Mouse (Mus musculus): ENCODE measurements at regions not wholly inside any gene's neighbourhood (a gene's known extent, or its start where the extent isn't known, plus 50 kb on each side); places are given as distances from the start of the nearest gene placed in this dataset.

DNA sequence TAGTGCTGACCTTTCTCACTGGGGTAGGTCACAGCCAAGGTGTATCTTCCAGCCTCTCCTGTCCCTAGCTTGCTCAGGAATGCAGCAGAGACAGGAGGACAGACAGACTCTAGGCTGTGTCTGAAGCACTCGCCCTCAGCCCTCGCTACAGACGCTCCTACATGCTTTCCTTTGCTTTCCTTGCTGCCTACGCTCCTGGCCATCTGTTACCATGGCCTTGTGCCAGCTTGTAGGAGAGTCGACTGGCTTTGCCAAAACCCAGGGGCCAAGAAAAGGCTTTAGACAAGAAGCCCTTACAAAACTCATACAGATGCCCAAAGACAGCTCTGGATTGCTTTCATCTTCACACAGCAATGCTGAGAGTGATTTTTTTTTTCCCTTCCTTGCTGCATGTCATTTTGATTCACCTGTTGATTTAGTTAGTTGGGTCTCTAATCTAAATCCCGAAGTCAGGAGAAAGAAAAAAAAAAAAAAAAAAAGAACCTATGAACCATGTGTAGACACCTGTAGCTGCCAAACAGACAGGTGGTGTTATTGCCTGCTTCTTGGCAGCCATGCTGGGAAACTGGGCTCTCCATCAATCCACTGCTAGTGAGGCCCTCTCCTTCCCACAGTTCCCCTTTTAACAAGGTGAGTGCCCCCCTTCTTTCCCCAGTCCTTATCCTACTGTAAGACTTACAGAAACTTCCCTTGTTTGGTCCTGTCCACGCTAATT is 233.1 kb upstream of the Id4 start:
- TF ChIP-seq CTCF (IDR thresholded peaks at IDR 0.05; ENCODE audit: low read depth, low read length), result no peak
- no peak for TF ChIP-seq POLR2A (IDR thresholded peaks at IDR 0.05; ENCODE audit: insufficient read depth, low read length)
